Mouse (Mus musculus) ES-E14 (cell line): ENCODE measurements at regions not wholly inside any gene's neighbourhood (a gene's known extent, or its start where the extent isn't known, plus 50 kb on each side); places are given as distances from the start of the nearest gene placed in this dataset.
"Not testable (repeated sequence)": the region's sequence is repeated elsewhere in the genome, so short reads cannot be mapped to it uniquely, and the experiment has no call there.

ENCODE experiments used
- CHD2 ChIP-seq: IDR thresholded peaks from 2 replicates; pipeline ENCODE4 v1.6.1; 2014; ENCODE audit warnings: mild to moderate bottlenecking, low read depth, low read length, inconsistent platforms
- HCFC1 ChIP-seq: IDR thresholded peaks from 2 replicates; pipeline ENCODE4 v1.6.1; 2012; ENCODE audit warnings: low read length, inconsistent platforms, borderline replicate concordance; ENCODE audit not compliant: insufficient read depth
- ZC3H11A ChIP-seq: IDR thresholded peaks from 2 replicates; pipeline ENCODE4 v1.6.1; 2012; ENCODE audit warnings: low read depth, mild to moderate bottlenecking, inconsistent platforms, low read length, borderline replicate concordance
- ZNF384 ChIP-seq: IDR thresholded peaks from 2 replicates; pipeline ENCODE4 v1.6.1; 2012; ENCODE audit warnings: low read depth, low read length, inconsistent platforms

GRCm38 (mm10) chr17:13507397-13508063, 153.2 kb downstream of the Tcp10c start:
- not testable (repeated sequence) for TF ChIP-seq ZC3H11A, CHD2, HCFC1, ZNF384
